Mouse (Mus musculus): ENCODE results near the gene Olfr749. TPM values are rescaled to one million over a fixed set of nuclear protein-coding genes. Genes with fewer than 3 reads are reported as not detected.

The Olfr749 gene
- polyA plus RNA-seq (2015; fragmentation: Nextera tagmentation; extraction: Ambion mirVana): not detected in 2 replicates

GRCm38 (mm10) chr14:50744994-50745393 is at the start of gene Olfr749:
Gene Olfr749, minus strand, starts transcription at chr14:50745094.
- Histone ChIP-seq H3K36me3 (ENCODE audit: control insufficient read depth, insufficient read depth, low read length) (no peaks in the 10 kb centered on the region), H3K4me3 (ENCODE audit: low read length) (no peak within 1 kb of the TSS), H3K9ac (ENCODE audit: low read length) (no peak within 1 kb of the TSS), H3K27me3 (ENCODE audit: control insufficient read depth, insufficient read depth, low read depth, low read length) (no peaks in the 10 kb centered on the region), H3K27ac (ENCODE audit: low read length) (no peak within 1 kb of the TSS), H3K9me3 (ENCODE audit: control insufficient read depth, low read length) (no peaks in the 10 kb centered on the region), H3K4me1 (replicated peaks; ENCODE audit: control insufficient read depth, insufficient read depth, low read length) (no peaks in the 10 kb centered on the region), H3K4me2 (ENCODE audit: low read depth, low read length) (no peak within 1 kb of the TSS)
- no peak for ATAC-seq (ENCODE audit: low read depth)

- H3K9me3 ChIP-seq (ENCODE audit: control insufficient read depth, low read length): no peaks in the 10 kb centered on the region
- H3K36me3 ChIP-seq (ENCODE audit: control insufficient read depth, insufficient read depth, low read length): no peaks in the 10 kb centered on the region
- H3K9ac ChIP-seq (ENCODE audit: low read length): no peak overlapping the region
- no peak overlapping the region for H3K27ac ChIP-seq (ENCODE audit: low read length)
- peaks cover 6% of the 10 kb centered on the region for H3K4me1 ChIP-seq (replicated peaks; ENCODE audit: control insufficient read depth, insufficient read depth, low read length)
- no peaks in the 10 kb centered on the region for H3K27me3 ChIP-seq (ENCODE audit: control insufficient read depth, insufficient read depth, low read depth, low read length)
- H3K4me2 ChIP-seq (ENCODE audit: low read depth, low read length): no peak overlapping the region
- no peak for ATAC-seq (ENCODE audit: low read depth)
- H3K4me3 ChIP-seq (ENCODE audit: low read length): no peak overlapping the region
- WGBS: 7% methylated on average over 2 of the region's 2 CpGs
These were observed 43.3 kb upstream of the Olfr749 start for GRCm38 (mm10) chr14:50788157-50788556.

GRCm38 (mm10) chr14:50785251-50785637 is 40.4 kb upstream of the Olfr749 start, which contains the start of gene Ttc5:
Gene Ttc5, minus strand, starts transcription at chr14:50785519.
- peak within 1 kb of the TSS; percentile 78 for H3K4me2 ChIP-seq (ENCODE audit: low read depth, low read length)
- peak within 1 kb of the TSS; percentile 27; the same call in 1 of the 2 replicates for H3K27ac ChIP-seq (ENCODE audit: low read length)
- H3K9me3 ChIP-seq (ENCODE audit: control insufficient read depth, low read length): no peaks in the 10 kb centered on the region
- peak; percentile 97 for ATAC-seq (ENCODE audit: low read depth)
- H3K9ac ChIP-seq (ENCODE audit: low read length): peak within 1 kb of the TSS; percentile 85
- peaks cover 11% of the 10 kb centered on the region for H3K36me3 ChIP-seq (ENCODE audit: control insufficient read depth, insufficient read depth, low read length)
- H3K4me3 ChIP-seq (ENCODE audit: low read length): peak within 1 kb of the TSS; percentile 94
- peaks cover 6% of the 10 kb centered on the region for H3K4me1 ChIP-seq (replicated peaks; ENCODE audit: control insufficient read depth, insufficient read depth, low read length)
- whole genome bisulfite sequencing: under 1% methylated on average over 21 of the region's 21 CpGs
- no peaks in the 10 kb centered on the region for H3K27me3 ChIP-seq (ENCODE audit: control insufficient read depth, insufficient read depth, low read depth, low read length)

- WGBS: 21% methylated on average over 16 of the region's 16 CpGs
- H3K9ac ChIP-seq (ENCODE audit: low read length): peak overlapping the region; percentile 85
- H3K36me3 ChIP-seq (ENCODE audit: control insufficient read depth, insufficient read depth, low read length): peaks cover 12% of the 10 kb centered on the region
- H3K9me3 ChIP-seq (ENCODE audit: control insufficient read depth, low read length): no peaks in the 10 kb centered on the region
- H3K4me3 ChIP-seq (ENCODE audit: low read length): peak overlapping the region; percentile 94
- peaks cover 6% of the 10 kb centered on the region for H3K4me1 ChIP-seq (replicated peaks; ENCODE audit: control insufficient read depth, insufficient read depth, low read length)
- ATAC-seq (ENCODE audit: low read depth): no peak
- peak overlapping the region; percentile 78 for H3K4me2 ChIP-seq (ENCODE audit: low read depth, low read length)
- no peaks in the 10 kb centered on the region for H3K27me3 ChIP-seq (ENCODE audit: control insufficient read depth, insufficient read depth, low read depth, low read length)
- peak overlapping the region; percentile 27; the same call in 1 of the 2 replicates for H3K27ac ChIP-seq (ENCODE audit: low read length)
These were observed 39.7 kb upstream of the Olfr749 start for GRCm38 (mm10) chr14:50784391-50785250.

- WGBS: 85% methylated on average over 3 of the region's 3 CpGs
- no peak for ATAC-seq (ENCODE audit: low read depth)
- no peak overlapping the region for H3K27ac ChIP-seq (ENCODE audit: low read length)
These were observed 37.3 kb upstream of the Olfr749 start for GRCm38 (mm10) chr14:50782166-50782565.

GRCm38 (mm10) chr14:50771342-50771741 is 26.4 kb upstream of the Olfr749 start:
- no peak overlapping the region for H3K4me2 ChIP-seq (ENCODE audit: low read depth, low read length)
- H3K27ac ChIP-seq (ENCODE audit: low read length): no peak overlapping the region
- H3K9ac ChIP-seq (ENCODE audit: low read length): no peak overlapping the region
- no peaks in the 10 kb centered on the region for H3K27me3 ChIP-seq (ENCODE audit: control insufficient read depth, insufficient read depth, low read depth, low read length)
- no peak for ATAC-seq (ENCODE audit: low read depth)
- no peak overlapping the region for H3K4me3 ChIP-seq (ENCODE audit: low read length)
- peaks cover 38% of the 10 kb centered on the region for H3K36me3 ChIP-seq (ENCODE audit: control insufficient read depth, insufficient read depth, low read length)
- H3K4me1 ChIP-seq (replicated peaks; ENCODE audit: control insufficient read depth, insufficient read depth, low read length): no peaks in the 10 kb centered on the region
- 75% methylated on average over 2 of the region's 2 CpGs for WGBS
- no peaks in the 10 kb centered on the region for H3K9me3 ChIP-seq (ENCODE audit: control insufficient read depth, low read length)

More at GRCm38 (mm10) chr14:50782166-50782565, 37.3 kb upstream of the Olfr749 start:
- Histone ChIP-seq H3K4me1 (replicated peaks; ENCODE audit: control insufficient read depth, insufficient read depth, low read length) (peaks cover 6% of the 10 kb centered on the region), H3K9me3 (ENCODE audit: control insufficient read depth, low read length) (no peaks in the 10 kb centered on the region), H3K36me3 (ENCODE audit: control insufficient read depth, insufficient read depth, low read length) (peaks cover 14% of the 10 kb centered on the region), H3K4me3 (ENCODE audit: low read length) (no peak overlapping the region), H3K27me3 (ENCODE audit: control insufficient read depth, insufficient read depth, low read depth, low read length) (no peaks in the 10 kb centered on the region), H3K4me2 (ENCODE audit: low read depth, low read length) (no peak overlapping the region), H3K9ac (ENCODE audit: low read length) (no peak overlapping the region)

GRCm38 (mm10) chr14:50765736-50766135 is 20.8 kb upstream of the Olfr749 start:
- no peaks in the 10 kb centered on the region for H3K4me1 ChIP-seq (replicated peaks; ENCODE audit: control insufficient read depth, insufficient read depth, low read length)
- H3K27me3 ChIP-seq (ENCODE audit: control insufficient read depth, insufficient read depth, low read depth, low read length): no peaks in the 10 kb centered on the region
- no peak overlapping the region for H3K27ac ChIP-seq (ENCODE audit: low read length)
- no peak overlapping the region for H3K4me3 ChIP-seq (ENCODE audit: low read length)
- WGBS: 91% methylated on average over 6 of the region's 6 CpGs
- no peak for ATAC-seq (ENCODE audit: low read depth)
- peaks cover 27% of the 10 kb centered on the region for H3K36me3 ChIP-seq (ENCODE audit: control insufficient read depth, insufficient read depth, low read length)
- H3K4me2 ChIP-seq (ENCODE audit: low read depth, low read length): no peak overlapping the region
- H3K9ac ChIP-seq (ENCODE audit: low read length): no peak overlapping the region
- no peaks in the 10 kb centered on the region for H3K9me3 ChIP-seq (ENCODE audit: control insufficient read depth, low read length)

GRCm38 (mm10) chr14:50758416-50759085 is 13.7 kb upstream of the Olfr749 start:
- no peak overlapping the region for H3K27ac ChIP-seq (ENCODE audit: low read length)
- WGBS: 71% methylated on average over 5 of the region's 5 CpGs
- 0 out of 2 replicates have a peak, but pooled peaks cover 2% of the 10 kb centered on the region for H3K36me3 ChIP-seq (ENCODE audit: control insufficient read depth, insufficient read depth, low read length)
- H3K4me1 ChIP-seq (replicated peaks; ENCODE audit: control insufficient read depth, insufficient read depth, low read length): no peaks in the 10 kb centered on the region
- H3K4me2 ChIP-seq (ENCODE audit: low read depth, low read length): no peak overlapping the region
- ATAC-seq (ENCODE audit: low read depth): no peak
- no peaks in the 10 kb centered on the region for H3K9me3 ChIP-seq (ENCODE audit: control insufficient read depth, low read length)
- no peaks in the 10 kb centered on the region for H3K27me3 ChIP-seq (ENCODE audit: control insufficient read depth, insufficient read depth, low read depth, low read length)
- H3K4me3 ChIP-seq (ENCODE audit: low read length): no peak overlapping the region
- no peak overlapping the region for H3K9ac ChIP-seq (ENCODE audit: low read length)

- Histone ChIP-seq H3K27ac (ENCODE audit: low read length) (no peak overlapping the region), H3K4me1 (replicated peaks; ENCODE audit: control insufficient read depth, insufficient read depth, low read length) (no peaks in the 10 kb centered on the region), H3K9ac (ENCODE audit: low read length) (no peak overlapping the region), H3K4me3 (ENCODE audit: low read length) (no peak overlapping the region), H3K27me3 (ENCODE audit: control insufficient read depth, insufficient read depth, low read depth, low read length) (no peaks in the 10 kb centered on the region), H3K9me3 (ENCODE audit: control insufficient read depth, low read length) (no peaks in the 10 kb centered on the region), H3K36me3 (ENCODE audit: control insufficient read depth, insufficient read depth, low read length) (no peaks in the 10 kb centered on the region), H3K4me2 (ENCODE audit: low read depth, low read length) (no peak overlapping the region)
- ATAC-seq (ENCODE audit: low read depth): no peak
- WGBS: 54% methylated on average over 2 of the region's 2 CpGs
These were observed 3.3 kb downstream of the Olfr749 start for GRCm38 (mm10) chr14:50741584-50741983.
